Mouse (Mus musculus) liver, embryonic 14.5 days (tissue): ENCODE data around the gene Rrp9. TPM values are rescaled to one million over a fixed set of nuclear protein-coding genes. Genes with fewer than 3 reads are reported as not detected.

ENCODE experiments used
- ATAC-seq: fragments of 200-750 bp; cut with Nextera tagmentation; 2 replicates; pipeline ENCODE4 v1.8.0; 2017; ENCODE audit warnings: moderate number of reproducible peaks, mild to moderate bottlenecking, moderate library complexity; ENCODE audit not compliant: insufficient read depth
- DNase-seq, 3 experiments: peaks; one replicate each; pipeline ENCODE4 v3.0.0-alpha.2; 2012 to 2013; ENCODE audit warnings: low read depth in 3 of 3, low spot score in 3 of 3
- H3K27ac ChIP-seq: fragments of 300-500 bp; sonication (generic); 2 replicates; pipeline ENCODE4 v1.5.1; 2014; ENCODE audit warnings: moderate library complexity, mild to moderate bottlenecking, control low read depth, inconsistent platforms
- H3K27me3 ChIP-seq: fragments of 300-500 bp; sonication (generic); 2 replicates; pipeline ENCODE4 v1.6.1; 2014; ENCODE audit warnings: mild to moderate bottlenecking, low read length, moderate library complexity; ENCODE audit not compliant: control insufficient read depth, insufficient read depth
- H3K36me3 ChIP-seq: fragments of 300-500 bp; sonication (generic); replicated peaks from 2 replicates; pipeline ENCODE4 v1.6.1; 2014; ENCODE audit warnings: low read depth; ENCODE audit not compliant: control insufficient read depth, insufficient read depth
- H3K4me1 ChIP-seq, 2 experiments: fragments of 200-500 bp in 1 of 2; fragments of 300-500 bp in 1 of 2; sonication (generic) in 1 of 2; replicated peaks; 2 replicates each; pipeline ENCODE4 v1.6.1; 2012 to 2014; ENCODE audit warnings: antibody characterized with exemption in 1 of 2, inconsistent platforms in 1 of 2, low read length in 1 of 2; ENCODE audit not compliant: control insufficient read depth in 2 of 2, insufficient read depth in 2 of 2
- H3K4me2 ChIP-seq: fragments of 300-500 bp; sonication (generic); 2 replicates; pipeline ENCODE4 v1.6.1; 2014; ENCODE audit warnings: low read depth, mild to moderate bottlenecking, control low read depth, moderate library complexity
- H3K4me3 ChIP-seq, 2 experiments: fragments of 200-500 bp in 1 of 2; fragments of 300-500 bp in 1 of 2; sonication (generic) in 1 of 2; 2 replicates each; pipeline ENCODE4 v1.5.1; 2012 to 2014; ENCODE audit warnings: low read depth in 2 of 2, low read length in 2 of 2, mild to moderate bottlenecking in 2 of 2, control low read depth in 1 of 2, inconsistent platforms in 1 of 2, moderate library complexity in 1 of 2; ENCODE audit not compliant: insufficient read depth in 1 of 2
- H3K9ac ChIP-seq: fragments of 300-500 bp; sonication (generic); replicated peaks from 2 replicates; pipeline ENCODE4 v1.6.1; 2014; ENCODE audit warnings: mild to moderate bottlenecking, control low read depth, moderate library complexity
- H3K9me3 ChIP-seq: fragments of 300-500 bp; sonication (generic); 2 replicates; pipeline ENCODE4 v1.6.1; 2016; ENCODE audit warnings: low read length, mixed read lengths; ENCODE audit not compliant: control insufficient read depth
- CTCF ChIP-seq: IDR thresholded peaks from 2 replicates; pipeline ENCODE4 v1.5.1; 2016; ENCODE audit warnings: antibody characterized with exemption, low read depth, control low read depth
- EP300 ChIP-seq: IDR thresholded peaks from 2 replicates; pipeline ENCODE4 v1.6.1; 2016; ENCODE audit warnings: antibody characterized with exemption, low read depth
- WGBS: fragments of 180-500 bp; shearing (Covaris S2); extraction: QIAGEN DNeasy Blood & Tissue Kit; methylation state at CpG from one replicate; pipeline ENCODE4 v1.1.7; 2014; ENCODE audit not compliant: insufficient replicate concordance; 5-methylcytosine and 5-hydroxymethylcytosine counted together
- polyA plus RNA-seq, 2 experiments: library from polyadenylated mRNA; depleted of rRNA in 1 of 2; stranded (reverse) in 1 of 2; unstranded in 1 of 2; fragments of >200 nt; fragmentation: Nextera tagmentation in 1 of 2; extraction: Ambion mirVana in 1 of 2; gene quantifications; 2 replicates each; pipeline versions ENCODE4 v1.2.1 to v1.2.3; 2012 to 2014

The Rrp9 gene
- polyA plus RNA-seq, 2 experiments, result 18.8 to 22.1 TPM

DNA sequence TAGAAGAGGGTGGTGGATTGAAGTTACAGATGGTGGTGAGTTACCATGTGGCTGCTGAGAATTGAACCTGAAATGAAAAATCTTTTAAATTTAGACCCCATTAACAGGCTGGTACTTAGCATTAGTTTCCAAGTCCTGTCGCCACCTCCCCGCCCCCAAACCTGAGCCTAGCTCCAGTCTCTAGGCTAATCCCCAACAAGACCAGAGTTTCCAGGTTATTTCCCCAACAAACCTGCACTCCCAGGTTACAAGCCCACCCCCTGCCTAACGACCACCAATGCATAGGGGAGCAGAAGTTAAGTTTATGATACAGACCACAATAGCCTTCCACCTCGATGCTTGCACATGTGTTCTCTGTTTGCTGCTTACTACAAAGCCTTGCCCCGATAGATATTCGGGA is 37.8 kb downstream of the Rrp9 start:
- no peak overlapping the region for H3K27ac ChIP-seq
- no peaks in the 10 kb centered on the region for H3K27me3 ChIP-seq
- H3K9ac ChIP-seq, result no peak overlapping the region
- no peak overlapping the region for H3K4me2 ChIP-seq
- no peak overlapping the region for H3K4me3 ChIP-seq
- H3K36me3 ChIP-seq, result no peaks in the 10 kb centered on the region
- TF ChIP-seq EP300, result no peak
- TF ChIP-seq CTCF, result no peak
- 62% methylated on average over 6 of the region's 6 CpGs for WGBS
- peaks cover 0 to 5% of the 10 kb centered on the region in 2 experiments; a peak in 1 of 4 replicates for H3K4me1 ChIP-seq
- DNase-seq (no peak), ATAC-seq (no peak)
- no peaks in the 10 kb centered on the region for H3K9me3 ChIP-seq

- H3K27me3 ChIP-seq, result no peaks in the 10 kb centered on the region
- no peak within 1 kb of the TSS for H3K27ac ChIP-seq
- no peak within 1 kb of the TSS for H3K4me3 ChIP-seq
- no peak for DNase-seq
- no peaks in the 10 kb centered on the region for H3K9me3 ChIP-seq
- no peaks in the 10 kb centered on the region for H3K36me3 ChIP-seq
- WGBS, result 65% methylated on average over 4 of the region's 4 CpGs
- peaks cover 0 to 5% of the 10 kb centered on the region in 2 experiments; a peak in 2 of 4 replicates for H3K4me1 ChIP-seq
- no peak for TF ChIP-seq CTCF
- TF ChIP-seq EP300, result no peak
- ATAC-seq, result no peak
- H3K4me2 ChIP-seq, result no peak within 1 kb of the TSS
- no peak within 1 kb of the TSS for H3K9ac ChIP-seq
Observed at GRCm38 (mm10) chr9:106514273-106514672, 38.5 kb downstream of the Rrp9 start, which contains the start of gene Iqcf5. Gene Iqcf5 (plus strand): TSS chr9:106514573.

DNA sequence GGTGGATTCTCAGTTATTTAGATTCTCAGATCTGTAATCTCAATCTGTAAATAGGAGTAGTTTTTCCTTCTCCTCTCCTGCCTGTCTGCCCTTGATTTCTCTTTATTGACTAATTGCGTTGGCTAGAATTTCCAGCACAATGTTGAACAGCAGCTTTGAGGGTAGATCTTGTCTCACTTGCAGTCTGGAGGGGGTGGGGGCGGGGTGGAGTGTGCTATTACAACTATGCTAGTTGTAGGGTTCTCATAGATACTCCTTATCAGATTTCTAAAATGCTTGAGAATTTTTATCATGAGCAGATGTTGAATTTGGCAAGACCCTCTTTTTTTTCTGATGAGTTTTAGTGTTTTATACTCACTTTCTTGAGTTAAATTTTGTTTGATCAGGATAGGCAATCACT is 43.7 kb downstream of the Rrp9 start:
- no peak for ATAC-seq
- Histone ChIP-seq H3K9ac (no peak overlapping the region), H3K36me3 (no peaks in the 10 kb centered on the region), H3K9me3 (no peaks in the 10 kb centered on the region), H3K4me2 (no peak overlapping the region), H3K27me3 (no peaks in the 10 kb centered on the region), H3K4me3 (no peak overlapping the region), H3K4me1 (peaks cover 0 to 5% of the 10 kb centered on the region in 2 experiments; a peak in 2 of 4 replicates), H3K27ac (no peak overlapping the region)
- TF ChIP-seq CTCF (no peak), EP300 (no peak)
- 40% methylated on average over 2 of the region's 2 CpGs for WGBS
- no peak for DNase-seq

GRCm38 (mm10) chr9:106519909-106520308 is 44.1 kb downstream of the Rrp9 start:
- ATAC-seq, result no peak
- H3K4me1 ChIP-seq, result peaks cover 0 to 6% of the 10 kb centered on the region in 2 experiments; a peak in 2 of 4 replicates
- peak in 1 of 3 experiments; percentile 9 for DNase-seq
- H3K27me3 ChIP-seq, result no peaks in the 10 kb centered on the region
- H3K9ac ChIP-seq, result no peak overlapping the region
- H3K36me3 ChIP-seq, result no peaks in the 10 kb centered on the region
- no peak overlapping the region for H3K4me3 ChIP-seq
- no peak overlapping the region for H3K4me2 ChIP-seq
- 51% methylated on average over 8 of the region's 8 CpGs for WGBS
- H3K27ac ChIP-seq, result no peak overlapping the region
- TF ChIP-seq EP300 (no peak), CTCF (no peak)
- H3K9me3 ChIP-seq, result no peaks in the 10 kb centered on the region

DNA sequence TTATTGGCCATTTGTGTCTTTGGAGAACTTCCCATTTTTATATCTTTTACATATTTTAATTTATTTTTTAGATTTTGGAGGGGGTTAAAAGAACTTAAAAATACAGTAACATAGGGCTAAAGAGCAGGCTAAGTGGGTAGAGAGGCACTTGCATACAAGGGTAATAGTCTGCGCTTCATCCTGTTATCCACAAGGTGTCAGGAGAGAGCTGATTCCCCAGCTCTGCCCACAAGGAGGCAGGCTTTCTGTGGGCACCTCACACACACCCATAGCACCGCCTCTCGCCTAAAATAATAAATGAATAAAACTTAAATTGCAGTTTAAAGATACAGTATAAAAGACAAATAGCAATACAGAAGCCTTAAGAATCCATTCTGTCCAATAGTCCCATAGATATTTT is 56.1 kb downstream of the Rrp9 start:
- H3K4me1 ChIP-seq, result no peaks in the 10 kb centered on the region
- no peaks in the 10 kb centered on the region for H3K27me3 ChIP-seq
- H3K4me3 ChIP-seq, result no peak overlapping the region
- no peak for TF ChIP-seq EP300
- TF ChIP-seq CTCF, result peak; percentile 91
- no peak overlapping the region for H3K27ac ChIP-seq
- peak; percentile 5 to 22 (median 7) for DNase-seq
- ATAC-seq, result no peak
- WGBS, result 13% methylated on average over 3 of the region's 3 CpGs
- H3K9me3 ChIP-seq, result no peaks in the 10 kb centered on the region
- H3K4me2 ChIP-seq, result no peak overlapping the region
- H3K36me3 ChIP-seq, result no peaks in the 10 kb centered on the region
- H3K9ac ChIP-seq, result no peak overlapping the region
